Mouse (Mus musculus): Measurements from ENCODE around the gene Chd3. TPM values are rescaled to one million over a fixed set of nuclear protein-coding genes. Genes with fewer than 3 reads are reported as not detected.
A peak's percentile ranks its signal among the peaks of the same experiment; 100 is the strongest.

Gene Chd3
- polyA plus RNA-seq, 2 experiments: 97.8 to 425 TPM

GRCm38 (mm10) chr11:69390400-69391034 is 21.3 kb upstream of the Chd3 start:
- ATAC-seq (ENCODE audit: low FRiP score, low read depth) (peak; percentile 35), DNase-seq (ENCODE audit: low spot score) (peak; percentile 91)
- no peaks in the 10 kb centered on the region for H3K9me3 ChIP-seq (ENCODE audit: control insufficient read depth, low read length)
- no peak overlapping the region for H3K27ac ChIP-seq (replicated peaks; ENCODE audit: low read depth, low read length)
- no peak overlapping the region for H3K4me2 ChIP-seq (replicated peaks; ENCODE audit: low read depth, low read length, severe bottlenecking)
- WGBS: 50% methylated on average over 10 of the region's 10 CpGs
- H3K9ac ChIP-seq (ENCODE audit: low read depth, low read length, severe bottlenecking): no peak overlapping the region
- H3K36me3 ChIP-seq (ENCODE audit: control insufficient read depth, insufficient read depth, low read length): no peaks in the 10 kb centered on the region
- no peaks in the 10 kb centered on the region for H3K27me3 ChIP-seq (ENCODE audit: control insufficient read depth, insufficient read depth, low read length)
- no peak overlapping the region for H3K4me3 ChIP-seq (replicated peaks; ENCODE audit: low read length)
- peaks cover 7% of the 10 kb centered on the region for H3K4me1 ChIP-seq (ENCODE audit: control insufficient read depth, insufficient read depth, low read length)
- TF ChIP-seq POLR2A (IDR thresholded peaks at IDR 0.05; ENCODE audit: borderline replicate concordance, extremely low read depth, insufficient read depth, insufficient read length): no peak

GRCm38 (mm10) chr11:69389531-69390399 is 20.6 kb upstream of the Chd3 start:
- Histone ChIP-seq H3K27ac (replicated peaks; ENCODE audit: low read depth, low read length) (no peak overlapping the region), H3K9me3 (ENCODE audit: control insufficient read depth, low read length) (no peaks in the 10 kb centered on the region), H3K4me3 (replicated peaks; ENCODE audit: low read length) (no peak overlapping the region), H3K4me1 (ENCODE audit: control insufficient read depth, insufficient read depth, low read length) (peaks cover 7% of the 10 kb centered on the region), H3K9ac (ENCODE audit: low read depth, low read length, severe bottlenecking) (no peak overlapping the region), H3K36me3 (ENCODE audit: control insufficient read depth, insufficient read depth, low read length) (no peaks in the 10 kb centered on the region), H3K27me3 (ENCODE audit: control insufficient read depth, insufficient read depth, low read length) (no peaks in the 10 kb centered on the region), H3K4me2 (replicated peaks; ENCODE audit: low read depth, low read length, severe bottlenecking) (no peak overlapping the region)
- ATAC-seq (ENCODE audit: low FRiP score, low read depth): 0 out of 2 replicates have a peak, but pooled peaks have one; percentile 1
- TF ChIP-seq POLR2A (IDR thresholded peaks at IDR 0.05; ENCODE audit: borderline replicate concordance, extremely low read depth, insufficient read depth, insufficient read length): no peak
- WGBS: 71% methylated on average over 14 of the region's 14 CpGs
- DNase-seq (ENCODE audit: low spot score): no peak

- H3K4me3 ChIP-seq (replicated peaks; ENCODE audit: low read length): no peak overlapping the region
- no peaks in the 10 kb centered on the region for H3K9me3 ChIP-seq (ENCODE audit: control insufficient read depth, low read length)
- no peak for DNase-seq (ENCODE audit: low spot score)
- no peak overlapping the region for H3K9ac ChIP-seq (ENCODE audit: low read depth, low read length, severe bottlenecking)
- WGBS: 97% methylated on average over 4 of the region's 4 CpGs
- no peaks in the 10 kb centered on the region for H3K36me3 ChIP-seq (ENCODE audit: control insufficient read depth, insufficient read depth, low read length)
- H3K27ac ChIP-seq (replicated peaks; ENCODE audit: low read depth, low read length): no peak overlapping the region
- no peak for ATAC-seq (ENCODE audit: low FRiP score, low read depth)
- no peaks in the 10 kb centered on the region for H3K27me3 ChIP-seq (ENCODE audit: control insufficient read depth, insufficient read depth, low read length)
- 0 out of 2 replicates have a peak, but pooled peaks cover 3% of the 10 kb centered on the region for H3K4me1 ChIP-seq (ENCODE audit: control insufficient read depth, insufficient read depth, low read length)
- H3K4me2 ChIP-seq (replicated peaks; ENCODE audit: low read depth, low read length, severe bottlenecking): no peak overlapping the region
- no peak for TF ChIP-seq POLR2A (IDR thresholded peaks at IDR 0.05; ENCODE audit: borderline replicate concordance, extremely low read depth, insufficient read depth, insufficient read length)
Observed at GRCm38 (mm10) chr11:69388680-69389079, 19.5 kb upstream of the Chd3 start.

GRCm38 (mm10) chr11:69386758-69387157 is 17.6 kb upstream of the Chd3 start:
- H3K27me3 ChIP-seq (ENCODE audit: control insufficient read depth, insufficient read depth, low read length): no peaks in the 10 kb centered on the region
- DNase-seq (ENCODE audit: low spot score): no peak
- WGBS: 75% methylated on average over 7 of the region's 7 CpGs

GRCm38 (mm10) chr11:69384979-69385378 is 15.8 kb upstream of the Chd3 start:
- TF ChIP-seq POLR2A (IDR thresholded peaks at IDR 0.05; ENCODE audit: borderline replicate concordance, extremely low read depth, insufficient read depth, insufficient read length): no peak
- no peak for ATAC-seq (ENCODE audit: low FRiP score, low read depth)
- no peaks in the 10 kb centered on the region for H3K9me3 ChIP-seq (ENCODE audit: control insufficient read depth, low read length)
- no peak overlapping the region for H3K4me2 ChIP-seq (replicated peaks; ENCODE audit: low read depth, low read length, severe bottlenecking)
- H3K9ac ChIP-seq (ENCODE audit: low read depth, low read length, severe bottlenecking): no peak overlapping the region
- no peaks in the 10 kb centered on the region for H3K27me3 ChIP-seq (ENCODE audit: control insufficient read depth, insufficient read depth, low read length)
- H3K4me3 ChIP-seq (replicated peaks; ENCODE audit: low read length): no peak overlapping the region
- H3K4me1 ChIP-seq (ENCODE audit: control insufficient read depth, insufficient read depth, low read length): peaks cover under 1% of the 10 kb centered on the region; the same call in 1 of the 2 replicates
- 70% methylated on average over 6 of the region's 6 CpGs for WGBS
- H3K27ac ChIP-seq (replicated peaks; ENCODE audit: low read depth, low read length): no peak overlapping the region
- H3K36me3 ChIP-seq (ENCODE audit: control insufficient read depth, insufficient read depth, low read length): 0 out of 2 replicates have a peak, but pooled peaks cover 2% of the 10 kb centered on the region
- DNase-seq (ENCODE audit: low spot score): no peak

More at GRCm38 (mm10) chr11:69386758-69387157, 17.6 kb upstream of the Chd3 start:
- Histone ChIP-seq H3K36me3 (ENCODE audit: control insufficient read depth, insufficient read depth, low read length) (no peaks in the 10 kb centered on the region), H3K4me3 (replicated peaks; ENCODE audit: low read length) (no peak overlapping the region), H3K9ac (ENCODE audit: low read depth, low read length, severe bottlenecking) (no peak overlapping the region), H3K4me1 (ENCODE audit: control insufficient read depth, insufficient read depth, low read length) (peaks cover 3% of the 10 kb centered on the region; the same call in 1 of the 2 replicates), H3K27ac (replicated peaks; ENCODE audit: low read depth, low read length) (no peak overlapping the region), H3K9me3 (ENCODE audit: control insufficient read depth, low read length) (no peaks in the 10 kb centered on the region), H3K4me2 (replicated peaks; ENCODE audit: low read depth, low read length, severe bottlenecking) (no peak overlapping the region)
- ATAC-seq (ENCODE audit: low FRiP score, low read depth): no peak
- TF ChIP-seq POLR2A (IDR thresholded peaks at IDR 0.05; ENCODE audit: borderline replicate concordance, extremely low read depth, insufficient read depth, insufficient read length): no peak
